Mouse (Mus musculus): Measurements from ENCODE around the gene Rbm20. TPM values are rescaled to one million over a fixed set of nuclear protein-coding genes. Genes with fewer than 3 reads are reported as not detected.
A peak's percentile ranks its signal among the peaks of the same experiment; 100 is the strongest.

Gene Rbm20
- total RNA-seq, 2 experiments from 2014 or later = 0.61 TPM; not detected in 1

DNA sequence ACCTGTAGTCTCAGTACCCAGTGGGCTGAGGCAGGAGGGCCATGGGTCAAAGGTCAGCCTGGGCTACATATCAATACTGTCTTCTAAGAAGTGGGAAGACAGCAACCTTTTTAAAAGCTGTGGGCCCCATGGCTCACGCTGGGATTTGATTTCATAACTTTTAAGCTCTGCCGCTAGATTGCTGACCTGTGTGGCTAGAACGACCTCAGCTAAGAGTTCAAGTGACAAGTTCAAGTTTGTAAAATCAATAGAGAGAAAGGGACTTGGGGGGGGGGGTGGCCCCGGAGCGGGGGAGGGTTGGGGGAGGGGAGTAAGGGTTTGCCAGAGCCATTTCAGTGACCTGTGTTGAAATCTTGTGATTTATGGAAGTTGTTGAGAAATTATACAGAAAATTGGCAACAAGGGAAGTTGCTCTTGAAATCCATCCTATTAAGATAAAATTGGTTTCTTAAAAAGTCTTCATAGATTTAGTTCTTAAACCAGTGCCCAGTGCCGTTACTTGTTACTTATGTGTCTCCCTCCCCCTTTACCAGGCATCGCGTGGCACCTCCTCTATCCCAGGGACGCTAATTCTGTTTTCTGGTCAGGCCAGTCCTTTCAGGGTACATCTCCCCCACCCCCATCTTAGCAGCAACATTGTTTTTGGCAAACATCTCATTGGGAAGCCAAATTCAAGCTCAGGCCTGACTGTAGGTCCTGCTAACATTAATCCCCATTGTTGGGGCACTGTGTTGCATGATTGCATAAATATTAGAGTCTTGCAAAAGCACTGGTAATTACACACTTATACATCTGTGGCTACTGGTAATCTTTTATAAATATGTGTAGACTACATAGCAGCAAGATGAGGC is 103.9 kb downstream of the Rbm20 start:
- no peak for ATAC-seq (replicated peaks; ENCODE audit: low FRiP score, poor library complexity, severe bottlenecking)

DNA sequence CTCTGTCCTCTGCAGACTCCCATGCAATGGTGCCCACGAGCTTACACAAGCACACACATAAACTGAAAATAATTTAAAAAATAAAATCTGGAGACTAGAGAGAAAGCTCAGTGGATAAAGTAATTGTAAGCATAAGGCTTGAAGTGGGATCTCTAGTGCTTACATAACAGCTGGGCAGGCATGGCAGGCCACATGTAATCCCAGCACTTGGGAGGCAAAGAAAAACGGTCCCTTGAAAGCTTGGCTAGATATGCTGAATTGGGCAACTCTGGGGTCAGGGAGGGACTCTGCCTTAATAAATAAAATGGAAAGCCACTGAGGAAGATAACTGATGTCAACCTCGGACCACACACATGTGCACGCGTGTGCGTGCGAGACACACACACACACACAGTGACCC is 104.7 kb downstream of the Rbm20 start:
- no peak for ATAC-seq (replicated peaks; ENCODE audit: low FRiP score, poor library complexity, severe bottlenecking)

DNA sequence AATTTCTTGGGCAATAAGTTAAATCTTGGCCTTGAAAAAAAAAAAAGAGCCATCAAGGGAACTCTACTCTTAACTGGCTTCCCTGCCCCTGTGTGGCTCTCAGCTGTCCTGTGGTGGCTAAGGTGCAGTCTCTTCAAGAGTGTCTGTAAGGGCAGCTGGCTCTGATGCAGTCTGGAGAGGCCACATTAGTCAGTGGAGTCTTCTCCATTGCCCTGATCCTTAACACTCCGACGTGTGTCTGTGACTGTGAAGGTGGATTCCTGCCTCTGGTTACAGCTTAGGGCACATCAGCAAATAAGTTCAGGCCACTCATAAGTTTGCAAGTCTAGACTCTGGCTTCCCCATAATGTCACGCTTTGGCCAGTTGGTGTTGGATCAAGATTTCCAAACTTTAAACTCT is 108.2 kb downstream of the Rbm20 start:
- no peak for ATAC-seq (replicated peaks; ENCODE audit: low FRiP score, poor library complexity, severe bottlenecking)

DNA sequence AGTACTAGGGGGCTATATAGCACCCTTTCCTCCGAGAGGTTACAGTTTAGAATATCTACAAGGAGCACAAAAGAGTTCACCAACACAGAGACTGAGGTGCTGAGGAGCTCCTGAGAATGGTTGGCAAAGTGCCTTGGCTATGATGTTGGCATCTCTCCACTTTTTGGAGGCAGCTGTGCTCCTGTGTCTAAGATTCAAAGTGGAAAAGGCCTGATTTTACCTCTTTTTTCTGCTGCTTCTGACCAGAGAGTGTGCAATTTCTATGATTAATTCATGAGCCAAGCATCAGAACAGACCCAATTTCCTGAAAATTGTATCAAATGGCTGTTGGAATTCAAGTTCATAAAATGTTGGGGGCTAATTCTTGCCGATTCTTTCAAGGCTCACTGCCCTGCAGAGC is 109.1 kb downstream of the Rbm20 start:
- no peak for ATAC-seq (replicated peaks; ENCODE audit: low FRiP score, poor library complexity, severe bottlenecking)

DNA sequence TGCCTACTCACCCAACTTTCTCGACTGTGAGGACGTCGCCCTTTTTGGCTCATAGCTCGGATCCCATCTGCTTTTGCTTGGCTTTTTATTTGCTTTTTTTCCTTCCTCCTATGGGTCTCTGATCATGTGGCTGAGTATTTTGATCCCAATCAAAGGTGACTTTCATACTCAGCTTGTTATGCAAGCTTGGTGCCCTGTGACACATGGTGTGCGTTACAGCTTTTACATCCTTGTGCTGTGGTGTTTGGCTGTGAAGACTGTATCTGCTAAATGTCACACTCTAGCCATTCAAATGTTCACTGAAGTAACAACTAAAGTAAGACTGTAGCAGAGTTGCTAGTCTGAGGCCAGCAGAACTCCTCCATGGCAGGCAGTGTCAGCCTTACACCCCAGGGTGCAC is 109.7 kb downstream of the Rbm20 start:
- ATAC-seq (replicated peaks; ENCODE audit: low FRiP score, poor library complexity, severe bottlenecking) = no peak

DNA sequence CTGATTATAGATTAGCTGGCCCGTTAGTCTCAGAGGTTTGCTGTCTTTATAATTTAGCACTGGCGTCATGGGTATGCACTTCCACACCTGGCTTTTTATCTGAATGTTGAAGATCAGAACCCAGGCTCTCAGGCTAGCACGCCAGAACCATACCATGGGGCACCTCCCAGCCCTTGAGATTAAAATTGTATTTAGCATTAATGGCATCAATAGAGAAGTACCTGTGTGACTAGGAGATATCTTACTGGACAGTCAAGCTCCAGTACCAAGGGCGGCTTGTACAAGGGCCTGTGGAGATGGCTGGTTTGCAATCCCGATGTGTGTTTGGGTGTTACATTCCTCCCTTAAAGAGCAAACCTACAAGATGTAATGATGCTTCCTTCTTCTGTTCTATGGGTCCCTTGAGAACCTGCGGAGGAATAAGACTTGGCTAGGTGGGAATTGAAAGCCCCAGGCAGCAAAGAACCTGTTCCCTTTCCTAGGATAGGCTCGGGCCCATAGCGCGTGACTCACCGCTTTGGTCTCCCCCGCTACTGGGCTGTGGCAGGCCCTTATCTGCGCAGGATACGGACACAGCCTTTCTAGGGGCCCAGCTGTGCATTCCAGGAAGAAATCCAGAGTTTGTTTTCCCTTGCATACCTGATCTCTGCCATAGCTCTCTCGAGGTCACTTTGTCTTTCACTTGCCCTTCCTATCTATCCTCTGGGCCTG is 111.7 kb downstream of the Rbm20 start:
- ATAC-seq (replicated peaks; ENCODE audit: low FRiP score, poor library complexity, severe bottlenecking) = no peak; the same call in 1 of the 2 replicates

DNA sequence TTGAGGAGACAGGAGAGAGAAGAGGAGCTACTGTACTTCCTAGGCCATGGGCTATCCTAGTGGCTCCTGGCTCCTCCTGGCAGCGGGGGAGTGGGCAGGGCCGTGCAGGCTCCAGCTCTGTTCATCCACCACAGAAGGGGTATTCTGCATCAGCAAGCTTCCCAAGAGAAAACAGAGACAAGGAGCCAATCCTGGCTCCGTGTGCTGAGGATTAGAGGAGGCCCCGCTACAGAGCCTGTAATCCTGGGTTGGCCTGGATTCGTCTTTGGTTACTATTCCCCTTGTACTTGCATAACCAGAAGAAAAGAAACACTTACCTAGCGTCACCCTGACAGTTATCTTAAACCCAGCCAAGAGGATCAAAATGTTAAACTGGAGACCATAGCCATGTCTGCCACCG is 112.5 kb downstream of the Rbm20 start:
- no peak for ATAC-seq (replicated peaks; ENCODE audit: low FRiP score, poor library complexity, severe bottlenecking)

DNA sequence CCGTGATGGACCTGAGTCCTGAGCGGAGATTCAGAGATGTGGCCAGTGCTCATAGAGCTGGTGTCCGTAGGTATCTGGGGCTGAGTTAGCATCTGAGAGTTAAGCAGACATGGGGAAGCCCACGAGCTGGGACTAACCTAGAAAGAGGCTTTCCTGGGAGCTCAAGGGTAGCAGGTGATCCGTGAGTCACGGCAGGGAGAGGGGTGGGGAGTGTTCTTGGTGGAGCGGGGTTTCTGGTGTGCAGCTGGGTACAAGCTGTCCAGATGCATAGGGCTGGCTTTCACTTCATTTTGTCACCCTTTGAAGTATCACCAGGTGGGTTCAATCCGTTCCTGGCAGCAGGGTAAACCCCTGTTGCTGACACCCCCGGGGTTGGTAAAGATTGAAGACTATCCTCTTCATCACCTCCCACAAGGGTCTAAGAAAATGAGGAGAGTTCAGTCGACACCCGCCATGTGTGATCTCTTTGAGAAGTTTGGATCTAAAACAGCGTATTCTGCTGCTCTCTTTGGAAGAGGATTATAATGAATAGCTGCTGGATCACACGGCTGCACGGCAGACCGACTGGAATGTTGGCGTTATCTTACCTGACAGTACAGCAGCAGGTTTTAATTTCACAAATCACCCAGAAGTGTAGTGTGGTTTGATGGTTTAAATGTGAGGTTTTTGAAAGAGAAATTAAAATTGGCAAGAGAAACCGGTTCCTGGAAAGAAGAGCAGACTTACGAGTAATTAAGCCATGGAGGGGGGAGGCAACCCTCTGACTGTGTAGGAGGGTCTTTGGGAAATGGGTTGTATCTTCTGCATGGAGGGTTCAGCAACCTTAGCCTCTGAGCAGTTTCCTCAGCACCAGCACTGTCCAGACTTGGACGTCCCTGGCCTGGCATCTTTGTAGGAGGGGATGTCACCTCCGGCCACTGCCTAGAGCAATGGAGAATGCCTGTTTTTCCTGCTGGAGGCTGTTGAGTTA is 114.9 kb downstream of the Rbm20 start:
- no peak for ATAC-seq (replicated peaks; ENCODE audit: low FRiP score, poor library complexity, severe bottlenecking)

DNA sequence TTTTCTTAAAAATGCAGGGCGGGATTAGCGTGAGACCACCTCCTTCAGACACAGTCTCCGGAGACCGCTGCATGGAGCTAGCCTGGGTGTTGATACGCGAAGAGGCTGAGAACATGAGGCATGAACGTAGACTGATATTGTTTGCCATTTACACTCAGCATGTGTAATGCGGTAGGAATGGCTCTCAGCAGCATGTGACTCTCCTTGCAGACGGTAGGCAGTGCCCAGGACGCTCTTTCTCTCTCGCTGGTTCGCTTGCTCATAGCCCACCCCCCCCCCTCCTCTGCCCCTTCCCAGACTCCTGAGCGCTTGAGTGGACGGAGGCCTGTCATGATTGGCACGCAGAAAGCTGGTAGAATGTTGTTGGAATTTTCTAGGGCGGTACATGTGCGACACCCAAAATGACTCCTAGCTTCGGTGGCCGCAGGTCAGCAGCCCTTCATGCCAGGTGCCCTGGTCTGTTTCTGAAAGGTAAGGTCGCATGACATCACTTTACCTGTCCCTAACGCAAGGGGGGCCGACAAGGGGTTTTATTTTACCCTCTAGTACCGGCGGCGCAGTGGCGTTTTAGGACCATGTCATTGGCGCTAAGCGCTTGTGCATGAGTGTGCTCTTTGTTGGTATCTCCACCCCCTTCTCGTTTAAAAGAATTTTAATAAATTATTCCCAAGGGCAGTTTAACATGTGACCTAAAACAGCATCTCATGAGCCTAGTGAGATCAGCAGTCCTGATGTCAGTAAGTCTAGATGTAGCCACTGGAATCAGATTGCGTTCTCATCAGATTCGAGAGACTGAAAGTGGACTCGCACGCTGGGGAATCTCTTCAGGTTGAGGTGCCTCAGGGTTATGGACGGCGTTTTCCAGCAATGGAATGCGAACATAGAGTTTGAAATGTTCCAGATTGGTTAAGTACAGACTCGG is 116.1 kb downstream of the Rbm20 start:
- no peak for ATAC-seq (replicated peaks; ENCODE audit: low FRiP score, poor library complexity, severe bottlenecking)

DNA sequence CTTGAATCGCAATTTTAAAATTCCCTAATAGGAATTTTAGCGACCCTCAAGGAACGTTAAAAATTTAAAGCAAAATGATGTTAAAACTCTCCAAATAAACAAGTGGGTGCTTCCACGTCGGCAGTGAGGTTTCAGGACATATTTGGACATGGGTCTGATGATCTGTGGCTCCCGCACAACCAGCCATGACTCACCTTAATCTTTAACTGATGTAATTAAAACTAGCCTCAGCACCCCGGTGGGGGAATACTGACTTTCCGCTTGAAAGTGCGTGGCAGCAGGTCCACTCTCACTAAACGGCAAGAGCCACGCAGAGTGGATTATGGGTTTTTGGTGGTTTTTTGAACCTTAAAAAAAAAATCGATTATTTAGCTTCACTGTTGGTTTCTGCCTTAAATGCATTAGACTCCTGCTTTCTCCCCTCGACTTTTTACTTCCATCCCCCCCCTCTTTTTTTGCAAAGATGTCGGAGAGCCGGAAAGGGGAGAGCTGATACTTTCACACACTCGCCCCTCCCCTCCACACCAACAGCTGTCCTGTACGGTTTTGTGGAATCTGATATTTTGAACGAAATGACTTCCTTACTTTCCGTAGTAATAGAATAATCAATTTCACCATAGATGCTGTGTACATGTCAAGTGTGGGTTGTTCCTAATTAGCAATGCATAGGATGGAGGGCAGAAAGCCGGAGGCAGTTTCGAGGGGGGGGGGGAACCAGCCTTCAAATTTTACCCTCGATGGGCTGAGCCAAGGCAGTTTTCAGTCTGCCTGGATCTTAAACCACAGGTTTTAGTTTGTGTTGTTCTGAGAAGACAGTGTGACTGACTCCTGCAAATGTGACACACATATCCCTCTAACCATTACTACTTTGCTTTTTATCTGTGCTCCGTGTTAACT is 117.1 kb downstream of the Rbm20 start:
- ATAC-seq (replicated peaks; ENCODE audit: low FRiP score, poor library complexity, severe bottlenecking) = no peak

DNA sequence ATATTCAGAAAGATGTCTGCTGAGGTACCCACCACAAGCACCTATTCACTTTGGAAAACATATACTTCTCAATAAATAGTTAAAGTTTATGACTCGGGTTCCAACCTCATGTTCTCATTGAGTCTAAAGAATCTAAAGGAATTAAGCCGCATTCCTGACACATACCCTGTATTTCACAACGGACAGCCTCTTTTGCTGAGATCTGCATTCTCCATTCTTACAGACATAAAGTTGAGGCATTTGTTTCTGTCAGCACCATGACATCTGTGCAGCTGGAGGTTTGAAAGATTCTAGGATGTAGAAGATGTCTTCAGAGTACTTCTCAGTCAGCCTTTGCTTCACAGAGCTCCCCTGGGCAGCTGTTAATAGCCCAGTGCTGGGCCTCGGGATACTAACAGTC is 117.9 kb downstream of the Rbm20 start:
- ATAC-seq (replicated peaks; ENCODE audit: low FRiP score, poor library complexity, severe bottlenecking) = no peak

DNA sequence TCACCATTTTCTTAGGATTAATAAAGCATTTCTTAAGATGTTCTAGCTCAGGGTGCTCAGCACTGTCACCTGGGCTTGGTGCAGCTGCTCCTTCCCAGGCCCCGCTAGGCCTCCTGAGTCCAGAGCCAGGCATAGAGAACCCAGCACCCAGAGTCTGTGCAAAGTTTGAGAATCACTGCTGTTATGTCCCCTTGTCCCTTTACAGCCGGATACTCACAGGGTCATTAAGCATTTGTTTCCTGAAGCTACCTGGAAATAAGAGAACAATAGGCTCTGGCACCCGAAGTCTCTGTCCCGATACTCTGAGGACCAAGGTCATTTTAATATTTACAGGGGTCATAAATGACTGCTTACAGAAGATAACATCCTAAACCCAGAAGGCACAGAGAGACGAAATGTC is 118.9 kb downstream of the Rbm20 start:
- ATAC-seq (replicated peaks; ENCODE audit: low FRiP score, poor library complexity, severe bottlenecking) = no peak

DNA sequence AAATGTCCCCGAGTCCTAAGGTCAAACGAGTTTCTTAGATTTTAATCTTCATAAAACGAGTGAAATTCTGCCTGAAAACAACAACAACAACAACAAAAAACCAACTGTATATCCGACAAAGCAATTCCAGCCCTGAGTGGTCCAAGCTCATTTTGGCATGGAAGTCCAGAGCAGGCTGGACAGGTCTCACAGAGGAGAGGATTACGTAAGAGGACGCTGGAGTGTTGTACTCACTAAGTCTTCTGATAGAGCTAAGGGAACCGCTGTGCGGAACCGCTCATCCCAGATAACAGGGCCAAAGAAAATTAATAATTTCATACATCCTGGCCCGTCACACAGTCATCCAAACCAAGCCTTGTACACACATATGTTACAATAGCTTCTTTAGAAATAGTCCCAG is 120.7 kb downstream of the Rbm20 start:
- ATAC-seq (replicated peaks; ENCODE audit: low FRiP score, poor library complexity, severe bottlenecking) = no peak

DNA sequence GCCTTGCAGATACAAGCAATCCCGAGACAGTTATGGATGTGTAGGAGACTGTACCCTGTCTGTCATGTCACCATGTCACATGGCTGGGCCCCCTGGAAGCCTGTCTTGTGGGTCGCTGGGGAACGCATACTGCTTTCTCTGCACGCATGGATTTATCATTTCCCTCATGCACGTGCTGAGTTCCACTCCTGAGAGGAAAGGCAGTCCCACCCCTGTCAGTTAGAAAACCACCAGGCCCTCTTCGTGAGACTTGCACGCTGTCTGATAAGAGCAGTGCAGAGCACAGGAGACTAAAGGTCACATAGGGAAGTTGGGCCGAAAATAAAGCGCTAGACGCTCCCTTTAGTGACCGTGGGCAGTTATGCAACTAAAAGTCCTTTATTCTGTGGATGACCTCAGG is 122.8 kb downstream of the Rbm20 start:
- ATAC-seq (replicated peaks; ENCODE audit: low FRiP score, poor library complexity, severe bottlenecking) = peak; percentile 76

DNA sequence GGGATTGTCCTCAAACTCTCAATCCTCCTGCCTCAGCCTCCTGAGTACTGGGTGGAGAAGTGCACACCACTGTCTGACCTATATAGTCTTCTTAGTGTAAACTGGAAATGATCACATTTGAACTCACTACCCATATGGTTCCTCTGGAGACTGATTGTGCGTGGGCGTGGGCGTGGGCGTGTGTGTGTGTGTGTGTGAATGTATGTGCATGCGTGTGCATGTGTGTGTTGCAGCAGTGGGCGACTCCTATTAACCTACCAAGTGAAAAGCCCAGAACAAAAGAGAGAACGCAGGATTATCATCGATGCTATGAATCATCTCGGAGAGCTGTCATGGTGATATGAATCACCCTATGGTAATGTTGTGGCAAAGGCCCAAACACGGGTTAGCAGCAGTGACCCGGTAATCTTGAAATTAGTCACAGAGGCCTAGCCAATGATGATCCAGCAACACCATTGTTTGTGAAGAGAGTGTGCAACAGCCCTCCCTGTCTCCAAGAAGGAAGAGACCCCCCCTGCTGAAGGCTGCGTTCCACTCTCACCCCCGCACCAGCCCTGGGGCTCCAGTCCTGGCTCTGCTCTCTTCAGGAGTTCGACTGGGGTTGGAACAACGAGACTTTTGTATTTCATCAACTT is 123.4 kb downstream of the Rbm20 start:
- peak; percentile 18; the same call in 1 of the 2 replicates for ATAC-seq (replicated peaks; ENCODE audit: low FRiP score, poor library complexity, severe bottlenecking)

DNA sequence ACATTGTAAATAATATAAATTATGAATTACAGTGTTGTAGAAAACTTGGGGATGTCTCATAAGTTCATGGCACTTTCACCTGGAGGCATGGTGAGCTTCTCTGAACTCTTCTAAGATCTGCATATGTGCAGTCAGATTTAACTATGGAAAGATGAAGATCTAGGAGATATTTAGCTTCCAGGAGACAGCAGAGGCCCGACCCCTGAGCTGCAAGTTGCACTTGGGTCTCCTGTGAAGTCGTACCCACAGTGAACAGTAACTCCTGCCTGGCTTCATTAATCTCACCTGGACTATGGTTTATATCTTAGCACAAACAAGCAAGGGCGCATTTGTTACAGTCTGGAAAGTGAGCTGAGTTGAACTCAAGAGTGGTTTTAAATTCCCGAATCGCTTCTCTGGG is 124.3 kb downstream of the Rbm20 start:
- ATAC-seq (replicated peaks; ENCODE audit: low FRiP score, poor library complexity, severe bottlenecking) = no peak

DNA sequence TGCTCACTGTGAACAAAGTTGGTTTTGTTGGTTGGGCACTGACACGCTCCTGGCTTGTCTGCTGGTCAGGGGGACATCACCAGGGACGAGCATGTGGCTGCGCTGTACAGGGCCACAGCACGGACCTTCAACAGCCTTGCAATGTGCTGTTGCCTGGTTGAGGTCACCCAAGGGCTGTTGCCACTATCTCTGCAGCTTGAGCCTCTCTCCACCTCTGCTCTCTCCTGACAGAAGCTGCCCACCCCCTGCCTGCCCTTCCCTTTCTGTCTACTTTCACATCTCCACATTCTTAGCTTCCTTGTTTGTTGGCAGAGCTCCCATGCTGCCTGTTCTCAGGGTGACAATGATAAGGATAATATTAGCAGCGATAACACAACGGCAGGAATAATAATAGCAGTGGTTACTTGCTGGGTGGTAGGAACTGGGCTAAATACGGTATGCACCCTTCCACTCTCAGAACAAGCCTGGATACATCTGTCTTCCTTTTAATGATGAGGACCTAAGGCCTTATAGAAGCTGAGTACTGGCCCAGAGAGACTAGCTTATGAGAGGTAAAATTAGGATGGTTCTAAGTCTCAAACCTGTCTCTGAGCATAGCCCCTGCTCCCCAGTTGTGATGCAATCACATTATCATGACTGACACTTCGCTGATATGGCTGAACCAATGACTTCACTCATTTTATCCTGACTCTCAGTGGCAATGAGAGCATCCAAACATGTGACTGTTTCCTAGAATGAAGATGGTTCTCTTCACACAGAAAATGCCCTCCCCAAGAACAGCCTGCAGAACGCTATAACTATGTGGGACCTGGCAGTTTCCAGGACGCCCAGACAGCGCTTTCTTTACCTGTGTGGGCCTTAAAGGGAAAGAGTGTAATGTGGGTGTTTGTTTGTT is 124.9 kb downstream of the Rbm20 start:
- ATAC-seq (replicated peaks; ENCODE audit: low FRiP score, poor library complexity, severe bottlenecking) = no peak; the same call in 1 of the 2 replicates

Measured in erythroid progenitor cell, adult 5-6 weeks (primary cell).